Mouse (Mus musculus): ENCODE data around the gene Serpina12.

The Serpina12 gene

GRCm38 (mm10) chr12:104004689-104005088 is 39.6 kb downstream of the Serpina12 start:
- no peak for DNase-seq (ENCODE audit: low read depth, low spot score)

GRCm38 (mm10) chr12:104003238-104003612 is 41.0 kb downstream of the Serpina12 start:
- DNase-seq (ENCODE audit: low read depth, low spot score): peak; percentile 86

GRCm38 (mm10) chr12:104002569-104003237 is 41.5 kb downstream of the Serpina12 start:
- DNase-seq (ENCODE audit: low read depth, low spot score): peak; percentile 90

- peak; percentile 45 for DNase-seq (ENCODE audit: low read depth, low spot score)
These were observed 43.6 kb downstream of the Serpina12 start for GRCm38 (mm10) chr12:104000594-104000993.

- DNase-seq (ENCODE audit: low read depth, low spot score): no peak
These were observed 44.6 kb downstream of the Serpina12 start for GRCm38 (mm10) chr12:103999611-104000010.

- DNase-seq (ENCODE audit: low read depth, low spot score): no peak
These were observed 47.7 kb downstream of the Serpina12 start for GRCm38 (mm10) chr12:103996513-103996912.

GRCm38 (mm10) chr12:103995292-103996072 is 48.8 kb downstream of the Serpina12 start:
- DNase-seq (ENCODE audit: low read depth, low spot score): peak; percentile 86

GRCm38 (mm10) chr12:103992945-103993344 is 51.3 kb downstream of the Serpina12 start:
- DNase-seq (ENCODE audit: low read depth, low spot score): peak; percentile 34

GRCm38 (mm10) chr12:103989857-103990256 is 54.4 kb downstream of the Serpina12 start, which contains the start of gene Serpina11:
Gene Serpina11, minus strand, starts transcription at chr12:103989957.
- no peak for DNase-seq (ENCODE audit: low read depth, low spot score)

- DNase-seq (ENCODE audit: low read depth, low spot score): no peak
These were observed 54.8 kb downstream of the Serpina12 start for GRCm38 (mm10) chr12:103989514-103989767.

GRCm38 (mm10) chr12:103988754-103989513 is 55.3 kb downstream of the Serpina12 start:
- peak; percentile 16 for DNase-seq (ENCODE audit: low read depth, low spot score)

GRCm38 (mm10) chr12:103985868-103986267 is 58.4 kb downstream of the Serpina12 start:
- DNase-seq (ENCODE audit: low read depth, low spot score): no peak

- peak; percentile 80 for DNase-seq (ENCODE audit: low read depth, low spot score)
These were observed 59.3 kb downstream of the Serpina12 start for GRCm38 (mm10) chr12:103984935-103985334.

- DNase-seq (ENCODE audit: low read depth, low spot score): no peak
These were observed 62.4 kb downstream of the Serpina12 start for GRCm38 (mm10) chr12:103981646-103982360.
